Mouse (Mus musculus): ENCODE measurements around the gene Sele. TPM values are rescaled to one million over a fixed set of nuclear protein-coding genes. Genes with fewer than 3 reads are reported as not detected.

Gene Sele
- total and polyA plus RNA-seq, 3 experiments = 0.23 to 0.70 (median 0.70) TPM

GRCm38 (mm10) chr1:164097911-164098310, 49.9 kb downstream of the Sele start:
- intact Hi-C loops (cut with DNase I) = no loop called here
- WGBS = 78% methylated on average over 2 of the region's 2 CpGs

GRCm38 (mm10) chr1:164098372-164098771, 50.3 kb downstream of the Sele start:
- WGBS = 58% methylated on average over 2 of the region's 2 CpGs
- Histone ChIP-seq H3K9ac (ENCODE audit: low read depth, low read length) (no peak overlapping the region), H3K4me1 (ENCODE audit: control insufficient read depth, insufficient read depth, low read length) (no peaks in the 10 kb centered on the region), H3K79me2 (replicated peaks; ENCODE audit: control insufficient read depth, insufficient read depth, low read length) (no peaks in the 10 kb centered on the region), H3K4me3 (no peak overlapping the region), H3K27ac (no peak overlapping the region), H3K27me3 (ENCODE audit: control insufficient read depth, insufficient read depth, low read length) (no peaks in the 10 kb centered on the region), H3K36me3 (ENCODE audit: control insufficient read depth, insufficient read depth, low read length) (no peaks in the 10 kb centered on the region)
- TF ChIP-seq POLR2A (IDR thresholded peaks at IDR 0.05; ENCODE audit: insufficient read depth, low read depth, low read length) (no peak), EP300 (IDR thresholded peaks at IDR 0.05; ENCODE audit: insufficient read depth, low read depth, low read length) (no peak), CTCF (IDR thresholded peaks at IDR 0.05) (no peak)
- intact Hi-C loops (cut with DNase I) = no loop called here
- no peak for DNase-seq

More at GRCm38 (mm10) chr1:164097911-164098310, 49.9 kb downstream of the Sele start:
- Histone ChIP-seq H3K79me2 (replicated peaks; ENCODE audit: control insufficient read depth, insufficient read depth, low read length) (no peaks in the 10 kb centered on the region), H3K36me3 (ENCODE audit: control insufficient read depth, insufficient read depth, low read length) (no peaks in the 10 kb centered on the region), H3K4me3 (no peak overlapping the region), H3K27ac (no peak overlapping the region), H3K9ac (ENCODE audit: low read depth, low read length) (no peak overlapping the region), H3K4me1 (ENCODE audit: control insufficient read depth, insufficient read depth, low read length) (no peaks in the 10 kb centered on the region), H3K27me3 (ENCODE audit: control insufficient read depth, insufficient read depth, low read length) (no peaks in the 10 kb centered on the region)
- DNase-seq = no peak
- TF ChIP-seq EP300 (IDR thresholded peaks at IDR 0.05; ENCODE audit: insufficient read depth, low read depth, low read length) (no peak), POLR2A (IDR thresholded peaks at IDR 0.05; ENCODE audit: insufficient read depth, low read depth, low read length) (no peak), CTCF (IDR thresholded peaks at IDR 0.05) (no peak)

Other genes with a start within 250 kb of the Sele start
- gene Scyl3, start 119.1 kb upstream of the Sele start, total RNA-seq (2021) = 1 to 10 TPM; 4.3 to 5.3 TPM
- gene Scyl3, start 119.1 kb upstream of the Sele start, polyA plus RNA-seq (2012; rRNA removed) = 3.4 and 6.0 TPM in 2 replicates
- gene BC055324, start 53.4 kb upstream of the Sele start, total RNA-seq (2021) = under 1 TPM; 0.73 to 0.93 TPM
- gene BC055324, start 53.4 kb upstream of the Sele start, polyA plus RNA-seq (2012; rRNA removed) = 0.53 and 0.91 TPM in 2 replicates
- 1 to 10 TPM; 3.7 to 4.3 TPM for gene Mettl18, start 53.3 kb upstream of the Sele start, total RNA-seq (2021)
- gene Mettl18, start 53.3 kb upstream of the Sele start, polyA plus RNA-seq (2012; rRNA removed) = 1.1 and 1.6 TPM in 2 replicates
- gene Sell, start 13.7 kb downstream of the Sele start, total RNA-seq (2021) = 1 to 10 TPM; 1.9 to 2.0 TPM
- gene Sell, start 13.7 kb downstream of the Sele start, polyA plus RNA-seq (2012; rRNA removed) = 1.8 and 2.7 TPM in 2 replicates
- 1 to 10 TPM; 1.8 to 3.6 TPM for gene Selp, start 67.0 kb downstream of the Sele start, total RNA-seq (2021)
- 1.7 and 1.8 TPM in 2 replicates for gene Selp, start 67.0 kb downstream of the Sele start, polyA plus RNA-seq (2012; rRNA removed)
- gene F5, start 103.6 kb downstream of the Sele start, total RNA-seq (2021) = 1 to 10 TPM; 1.5 to 5.0 TPM
- gene F5, start 103.6 kb downstream of the Sele start, polyA plus RNA-seq (2012; rRNA removed) = 0.47 and 0.70 TPM in 2 replicates
- 1 to 10 TPM; 5.0 to 7.8 TPM for gene Slc19a2, start 200.8 kb downstream of the Sele start, total RNA-seq (2021)
- 7.6 and 14.6 TPM in 2 replicates for gene Slc19a2, start 200.8 kb downstream of the Sele start, polyA plus RNA-seq (2012; rRNA removed)
- 1 to 10 TPM; 8.6 to 9.2 TPM for gene Ccdc181, start 227.4 kb downstream of the Sele start, total RNA-seq (2021)
- 2.7 TPM in 2 replicates for gene Ccdc181, start 227.4 kb downstream of the Sele start, polyA plus RNA-seq (2012; rRNA removed)

All from heart, adult 2 months (tissue).